Mouse (Mus musculus) urinary bladder, postnatal 10 days (tissue): ENCODE data around the gene Ang5.
A peak's percentile ranks its signal among the peaks of the same experiment; 100 is the strongest.
"Not testable (repeated sequence)": the region's sequence is repeated elsewhere in the genome, so short reads cannot be mapped to it uniquely, and the experiment has no call there.

Experiments used
- DNase-seq: peaks from one replicate; pipeline ENCODE4 v3.0.0; 2022; ENCODE audit warnings: low spot score

Ang5 gene

GRCm38 (mm10) chr14:43956769-43957168 lies at the start of gene Ang5:
TSS of gene Ang5 (plus strand) at chr14:43957069.
- DNase-seq = not testable (repeated sequence)

- DNase-seq = not testable (repeated sequence)
Observed at GRCm38 (mm10) chr14:43918214-43918613, 38.7 kb upstream of the Ang5 start.

GRCm38 (mm10) chr14:43923459-43923858 lies 33.4 kb upstream of the Ang5 start, which contains the start of gene Ear10:
TSS of gene Ear10 (minus strand) at chr14:43923559.
- DNase-seq = not testable (repeated sequence)

GRCm38 (mm10) chr14:43924688-43925403 lies 32.0 kb upstream of the Ang5 start, which contains the start of gene Gm8113:
TSS of gene Gm8113 (plus strand) at chr14:43925390.
- DNase-seq = not testable (repeated sequence)

- not testable (repeated sequence) for DNase-seq
Observed at GRCm38 (mm10) chr14:43925404-43925950, 31.4 kb upstream of the Ang5 start.

GRCm38 (mm10) chr14:43932991-43933390 lies 23.9 kb upstream of the Ang5 start:
- not testable (repeated sequence) for DNase-seq

GRCm38 (mm10) chr14:43933399-43933798 lies 23.5 kb upstream of the Ang5 start:
- not testable (repeated sequence) for DNase-seq

GRCm38 (mm10) chr14:43953382-43953781 lies 3.5 kb upstream of the Ang5 start:
- DNase-seq = not testable (repeated sequence)

- not testable (repeated sequence) for DNase-seq
Observed at GRCm38 (mm10) chr14:43955074-43955473, 1.8 kb upstream of the Ang5 start.

GRCm38 (mm10) chr14:43983454-43983853 lies 26.6 kb downstream of the Ang5 start:
- no peak for DNase-seq

GRCm38 (mm10) chr14:43983897-43984296 lies 27.0 kb downstream of the Ang5 start:
- DNase-seq = peak; percentile 13

GRCm38 (mm10) chr14:43986147-43986546 lies 29.3 kb downstream of the Ang5 start:
- DNase-seq = no peak

- peak; percentile 47 for DNase-seq
Observed at GRCm38 (mm10) chr14:43987404-43987803, 30.5 kb downstream of the Ang5 start.

- not testable (repeated sequence) for DNase-seq
Observed at GRCm38 (mm10) chr14:43998455-43999000, 41.7 kb downstream of the Ang5 start.

GRCm38 (mm10) chr14:44001600-44001999 lies 44.7 kb downstream of the Ang5 start:
- DNase-seq = no peak

GRCm38 (mm10) chr14:44002169-44002568 lies 45.3 kb downstream of the Ang5 start, which contains the start of gene Ang6:
TSS of gene Ang6 (minus strand) at chr14:44002269.
- no peak for DNase-seq

- not testable (repeated sequence) for DNase-seq
Observed at GRCm38 (mm10) chr14:44008021-44008420, 51.2 kb downstream of the Ang5 start.

GRCm38 (mm10) chr14:44009686-44010085 lies 52.8 kb downstream of the Ang5 start:
- DNase-seq = not testable (repeated sequence)
